Comparison of ENCODE assay signal across 8 mouse cellular contexts in genomic region chr3:96696766-96697732, GRCm38 (mm10). TPM values are rescaled to one million over a fixed set of nuclear protein-coding genes. Genes with fewer than 3 reads are reported as not detected.
A peak's percentile ranks its signal among the peaks of the same experiment; 100 is the strongest.
DNase-seq lines count a peak whose midpoint lies in the region; ATAC-seq lines count a peak whose summit lies in the region.

No protein-coding gene starts in this region.

- H3K4me3 ChIP-seq in intestine, embryonic 14.5 days (ENCODE audit: low read depth, low read length): peak overlapping the region; percentile 83

- peak; percentile 94 for ATAC-seq in intestine, embryonic 14.5 days (replicated peaks; ENCODE audit: low FRiP score, low TSS enrichment, low read depth)
- peak; percentile 77 for ATAC-seq in megakaryocyte progenitor cell, adult 5-6 weeks (replicated peaks; ENCODE audit: poor library complexity)

- H3K9me3 ChIP-seq in intestine, embryonic 14.5 days (ENCODE audit: control insufficient read depth, low read length): no peaks in the 10 kb centered on the region

- peak overlapping the region; percentile 91 for H3K27ac ChIP-seq in intestine, embryonic 14.5 days (ENCODE audit: low read depth)

- H3K27me3 ChIP-seq in intestine, embryonic 14.5 days (replicated peaks; ENCODE audit: control insufficient read depth, insufficient read depth, low read length): no peaks in the 10 kb centered on the region

- peak overlapping the region; percentile 70 for H3K4me2 ChIP-seq in intestine, embryonic 14.5 days (ENCODE audit: low read length)

- peaks cover 27% of the 10 kb centered on the region for H3K36me3 ChIP-seq in intestine, embryonic 14.5 days (ENCODE audit: control insufficient read depth, insufficient read depth, low read length)

- peak; percentile 94 to 98 for DNase-seq in adrenal gland, adult (ENCODE audit: inconsistent age in 2 of 2, low spot score in 1 of 2)
- DNase-seq in embryo, embryonic 10.5 days (ENCODE audit: low spot score): peak; percentile 91
- peak; percentile 94 for DNase-seq in gastrocnemius, postnatal 14 days
- DNase-seq in intestine, embryonic 14.5 days (ENCODE audit: low spot score): peak; percentile 98
- DNase-seq in left cerebral cortex, postnatal 10 days (ENCODE audit: extremely low spot score in 1 of 2, low spot score in 2 of 2): peak; percentile 69 to 94
- DNase-seq in right cerebral cortex, postnatal 10 days (ENCODE audit: low spot score in 2 of 2): peak; percentile 85 to 87
- DNase-seq in urinary bladder, postnatal 14 days (ENCODE audit: low spot score): peak; percentile 93

- peaks cover 10% of the 10 kb centered on the region; the same call in 1 of the 2 replicates for H3K4me1 ChIP-seq in intestine, embryonic 14.5 days (replicated peaks; ENCODE audit: control insufficient read depth, insufficient read depth, low read length)

- intact Hi-C loops in gastrocnemius, postnatal 14 days (cut with DNase I; ENCODE audit: low total_unique reads): no loop called here
- intact Hi-C loops in left cerebral cortex, postnatal 10 days (cut with DNase I): loop anchor here (5.0 kb wide), 1 partner anchor 150 kb away; no protein-coding TSS in a partner anchor

- under 1% methylated on average over 84 of the region's 85 CpGs for WGBS in intestine, embryonic 14.5 days

- peak overlapping the region; percentile 69 for H3K9ac ChIP-seq in intestine, embryonic 14.5 days (ENCODE audit: low read length)

RNA-seq across cellular contexts. Expression of gene Pias3, which starts 0.9 kb away (rescaled TPM):
- 10 to 100 TPM; 10.4 to 12.1 TPM for total RNA-seq in gastrocnemius, postnatal 14 days (2021)
- polyA plus RNA-seq in intestine, embryonic 14.5 days (2014; fragmentation: Nextera tagmentation; extraction: Ambion mirVana): 35.5 and 40.0 TPM in 2 replicates
- 10 to 100 TPM; 19.7 to 26.6 TPM for total RNA-seq in left cerebral cortex, postnatal 10 days (2021)
- total RNA-seq in megakaryocyte progenitor cell, adult 5-6 weeks (2015): 4.0 and 8.1 TPM in 2 replicates
- total RNA-seq in megakaryocyte progenitor cell, adult 5-6 weeks (2017): 2.6 and 6.7 TPM in 2 replicates

RNA-seq across cellular contexts. Expression of gene Nudt17, which starts 11.3 kb away (rescaled TPM):
- total RNA-seq in gastrocnemius, postnatal 14 days (2021): under 1 TPM; 0.96 to 1.00 TPM
- 6.3 and 7.5 TPM in 2 replicates for polyA plus RNA-seq in intestine, embryonic 14.5 days (2014; fragmentation: Nextera tagmentation; extraction: Ambion mirVana)
- total RNA-seq in left cerebral cortex, postnatal 10 days (2021): 1 to 10 TPM; 4.7 to 5.8 TPM
- 0.59 TPM in 1 of 2 replicates, not detected in the other for total RNA-seq in megakaryocyte progenitor cell, adult 5-6 weeks (2015)
- not detected in 2 replicates for total RNA-seq in megakaryocyte progenitor cell, adult 5-6 weeks (2017)

RNA-seq across cellular contexts. Expression of gene Ankrd35, which starts 27.1 kb away (rescaled TPM):
- total RNA-seq in gastrocnemius, postnatal 14 days (2021): 1 to 10 TPM; 1.0 to 2.3 TPM
- polyA plus RNA-seq in intestine, embryonic 14.5 days (2014; fragmentation: Nextera tagmentation; extraction: Ambion mirVana): 0.20 and 0.38 TPM in 2 replicates
- 1 to 10 TPM; 7.1 to 7.9 TPM for total RNA-seq in left cerebral cortex, postnatal 10 days (2021)
- total RNA-seq in megakaryocyte progenitor cell, adult 5-6 weeks (2015): not detected in 2 replicates
- total RNA-seq in megakaryocyte progenitor cell, adult 5-6 weeks (2017): not detected in 2 replicates

RNA-seq across cellular contexts. Expression of gene Polr3c, which starts 30.4 kb away (rescaled TPM):
- total RNA-seq in gastrocnemius, postnatal 14 days (2021): 10 to 100 TPM; 16.0 to 18.7 TPM
- polyA plus RNA-seq in intestine, embryonic 14.5 days (2014; fragmentation: Nextera tagmentation; extraction: Ambion mirVana): 34.5 and 38.5 TPM in 2 replicates
- 10 to 100 TPM; 27.5 to 28.1 TPM for total RNA-seq in left cerebral cortex, postnatal 10 days (2021)
- total RNA-seq in megakaryocyte progenitor cell, adult 5-6 weeks (2015): 31.2 and 35.2 TPM in 2 replicates
- 19.8 and 27.7 TPM in 2 replicates for total RNA-seq in megakaryocyte progenitor cell, adult 5-6 weeks (2017)

RNA-seq across cellular contexts. Expression of gene Rnf115, which starts 30.4 kb away (rescaled TPM):
- total RNA-seq in gastrocnemius, postnatal 14 days (2021): 10 to 100 TPM; 53.8 to 89.7 TPM
- polyA plus RNA-seq in intestine, embryonic 14.5 days (2014; fragmentation: Nextera tagmentation; extraction: Ambion mirVana): 44.6 and 47.2 TPM in 2 replicates
- 10 to 100 TPM; 64.1 to 67.2 TPM for total RNA-seq in left cerebral cortex, postnatal 10 days (2021)
- total RNA-seq in megakaryocyte progenitor cell, adult 5-6 weeks (2015): 71.4 and 76.5 TPM in 2 replicates
- 70.7 and 81.6 TPM in 2 replicates for total RNA-seq in megakaryocyte progenitor cell, adult 5-6 weeks (2017)

Comparison
In these comparisons a context has a peak if more than half of its experiments do, and no peak if none do; other contexts are left out.
1. Peak in every context shown above with its lines: DNase-seq, ATAC-seq, H3K4me3 ChIP-seq and H3K27ac ChIP-seq.